Mouse (Mus musculus): ENCODE measurements around the gene Srgap1. TPM values are rescaled to one million over a fixed set of nuclear protein-coding genes. Genes with fewer than 3 reads are reported as not detected.

Gene Srgap1
- total RNA-seq, 4 experiments from 2014 or later, result 9.1 to 13.0 (median 10.6) TPM

DNA sequence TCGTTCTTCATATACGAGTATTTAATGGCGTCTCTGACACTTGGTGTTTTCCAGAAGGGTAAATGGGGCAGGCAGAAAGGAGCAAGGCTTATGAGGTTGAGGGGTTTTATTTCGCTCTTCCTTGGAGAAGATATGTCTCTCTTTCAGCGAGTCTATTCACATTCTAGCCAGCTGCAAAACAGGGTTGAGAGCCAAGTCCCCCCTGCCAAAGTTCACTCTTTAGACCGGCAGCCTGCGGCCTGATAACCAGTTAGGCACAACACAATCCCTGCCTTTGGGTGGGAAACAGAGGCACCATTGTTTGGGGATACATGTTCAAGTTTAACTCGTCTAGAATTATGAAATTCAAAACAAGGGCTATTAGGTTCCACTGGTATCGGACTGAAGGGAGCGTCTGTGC lies 83.0 kb downstream of the Srgap1 start:
- DNase-seq (ENCODE audit: low spot score in 2 of 2), result peak in 1 of 2 experiments; percentile 25

DNA sequence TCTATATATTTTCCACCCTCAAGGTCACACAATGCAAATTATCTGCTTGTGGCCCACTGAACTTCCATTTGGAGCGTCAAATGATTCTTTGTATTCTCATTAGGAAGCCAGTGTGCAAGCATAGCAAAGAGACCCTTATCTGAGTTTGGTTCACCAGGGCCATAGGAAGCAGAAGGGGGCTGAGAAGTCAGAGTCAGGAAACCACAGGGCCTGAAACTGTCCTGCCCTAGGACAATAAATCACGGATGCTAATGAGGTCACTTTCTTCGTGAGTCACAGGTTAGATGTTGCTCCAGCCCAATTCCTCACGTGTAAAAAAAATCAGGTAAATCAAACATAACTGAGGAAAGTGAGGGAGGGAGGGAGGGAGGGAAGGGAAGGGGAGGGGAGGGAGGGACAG lies 85.1 kb downstream of the Srgap1 start:
- no peak for DNase-seq (ENCODE audit: low spot score in 2 of 2)

DNA sequence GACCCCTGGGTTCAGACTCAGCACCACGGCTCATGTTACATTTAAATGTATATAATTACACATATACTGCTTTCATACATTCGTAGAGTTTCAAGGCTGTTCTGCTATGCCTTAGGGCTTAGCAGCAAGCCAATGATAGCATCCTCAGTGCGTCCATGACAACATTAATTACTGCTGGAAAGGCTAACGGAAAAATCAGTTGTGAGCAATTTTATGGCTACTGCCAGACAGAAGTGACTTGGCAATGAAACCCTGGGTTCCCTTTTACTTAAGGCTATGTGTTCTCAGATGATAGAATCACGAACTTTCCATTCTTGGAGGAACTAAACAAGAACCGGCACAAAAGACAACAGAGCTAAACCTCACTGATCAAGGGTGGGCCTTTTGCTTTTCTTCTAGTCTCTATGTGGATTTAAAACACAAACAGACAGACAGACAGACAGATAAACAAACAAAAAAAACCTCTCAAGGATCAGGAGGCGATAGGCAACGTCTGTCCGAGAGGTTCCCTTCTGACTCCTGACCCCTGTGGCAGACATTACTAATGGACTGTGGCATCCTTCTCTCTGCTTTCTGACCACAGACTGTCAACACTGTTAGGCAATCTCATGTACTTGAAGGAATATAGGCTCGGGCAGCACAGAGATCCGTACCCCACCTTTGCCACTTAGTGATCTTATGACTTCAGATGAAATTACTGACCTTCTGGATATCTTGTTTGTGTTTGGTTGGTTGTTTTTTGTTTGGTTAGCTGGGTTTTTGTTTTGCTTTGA lies 85.8 kb downstream of the Srgap1 start:
- DNase-seq (ENCODE audit: low spot score in 2 of 2), result no peak

DNA sequence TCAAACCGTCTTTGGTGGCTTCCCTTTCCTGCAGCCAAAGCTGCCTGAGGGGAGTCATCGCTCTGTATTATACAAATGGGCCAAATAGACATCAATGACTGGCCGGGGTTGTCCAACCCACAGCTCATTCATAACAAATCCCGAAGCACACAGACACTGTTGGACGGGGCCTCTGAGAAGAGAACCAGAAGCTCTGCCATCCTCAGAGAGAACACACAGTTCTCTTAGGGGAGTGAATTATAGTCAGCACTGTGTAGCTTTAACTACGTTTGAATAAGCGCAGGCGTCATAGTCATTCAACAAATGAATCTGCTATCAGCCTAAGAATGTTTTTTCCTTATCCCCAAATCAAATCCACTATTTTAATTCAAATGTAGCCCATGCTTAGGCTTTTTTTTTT lies 88.4 kb downstream of the Srgap1 start:
- peak in 1 of 2 experiments; percentile 20 for DNase-seq (ENCODE audit: low spot score in 2 of 2)

DNA sequence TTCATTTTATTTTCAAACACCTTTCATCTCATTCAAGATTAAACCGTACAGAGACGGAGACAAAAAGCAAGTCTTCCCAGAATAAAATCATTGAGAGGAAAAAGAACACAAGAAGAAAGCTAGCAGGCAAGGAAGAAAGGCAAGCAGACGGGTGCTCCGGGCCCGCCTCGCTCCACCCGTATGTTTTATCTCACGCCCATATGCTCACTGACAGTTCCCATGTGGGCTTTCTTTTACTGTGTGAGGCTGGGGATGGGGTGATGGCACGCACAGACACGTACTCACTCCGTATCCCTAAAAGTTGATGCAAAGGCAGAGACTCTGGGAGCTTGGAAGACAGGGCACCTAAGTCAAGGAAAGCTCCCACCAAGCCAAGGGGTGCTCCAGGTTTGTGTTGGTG lies 90.6 kb downstream of the Srgap1 start:
- peak; percentile 67 to 78 for DNase-seq (ENCODE audit: low spot score in 2 of 2)

DNA sequence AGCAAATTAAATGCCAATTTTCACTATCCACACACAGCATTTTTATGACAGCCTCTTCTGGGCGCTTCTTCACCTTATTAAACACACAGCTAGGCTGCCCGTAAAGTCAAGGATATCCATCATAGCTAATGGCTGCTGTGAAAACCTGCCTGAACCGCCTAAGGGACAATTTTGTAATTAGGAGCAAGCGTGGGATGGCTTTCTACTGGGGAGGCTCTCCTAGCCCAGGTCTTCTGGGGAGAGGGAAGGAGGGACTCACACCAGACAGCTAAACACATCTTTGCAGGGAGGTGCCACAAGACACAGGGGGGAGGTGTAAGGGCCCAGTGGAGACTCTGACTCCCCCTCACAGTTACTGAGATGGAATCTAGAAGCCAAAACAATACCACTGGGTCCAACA lies 91.4 kb downstream of the Srgap1 start:
- DNase-seq (ENCODE audit: low spot score in 2 of 2), result no peak

DNA sequence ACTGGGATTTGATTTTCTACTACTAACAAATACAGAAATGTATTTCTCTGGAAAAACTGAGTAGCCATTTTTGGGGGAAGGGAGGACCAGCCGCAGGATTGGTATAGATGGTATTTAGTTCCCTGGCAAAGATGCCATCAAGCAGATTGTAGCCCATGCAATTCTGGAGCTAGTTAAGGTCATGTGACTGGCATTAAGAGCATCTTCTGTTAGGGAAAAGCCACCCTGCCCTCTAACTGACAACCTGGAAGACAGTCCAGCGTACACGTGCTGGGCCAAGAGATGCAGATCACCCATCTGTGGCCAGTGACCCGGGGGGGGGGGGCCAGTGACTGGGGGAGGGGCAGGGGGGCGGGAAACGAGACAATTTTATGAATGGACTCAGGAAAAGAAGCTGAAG lies 92.2 kb downstream of the Srgap1 start:
- no peak for DNase-seq (ENCODE audit: low spot score in 2 of 2)

DNA sequence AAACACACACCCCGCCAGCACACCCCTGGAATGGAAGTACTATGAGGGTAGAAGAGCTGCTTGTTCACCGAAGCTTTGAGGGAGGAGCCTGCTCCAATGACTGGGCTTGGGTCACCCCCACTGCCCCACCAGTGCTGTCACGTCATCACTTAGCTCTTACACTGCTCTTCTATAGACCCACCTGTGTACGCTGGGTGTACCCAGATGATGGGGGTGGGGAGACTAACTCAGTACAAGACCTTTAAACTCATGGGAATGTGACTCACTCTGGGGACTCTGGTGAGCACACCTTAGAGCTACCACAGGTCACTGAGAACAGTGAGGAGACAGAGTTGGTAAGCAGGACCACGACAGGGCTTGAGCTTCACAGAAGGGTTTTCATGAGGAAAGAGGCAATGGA lies 94.1 kb downstream of the Srgap1 start:
- DNase-seq (ENCODE audit: low spot score in 2 of 2), result no peak

DNA sequence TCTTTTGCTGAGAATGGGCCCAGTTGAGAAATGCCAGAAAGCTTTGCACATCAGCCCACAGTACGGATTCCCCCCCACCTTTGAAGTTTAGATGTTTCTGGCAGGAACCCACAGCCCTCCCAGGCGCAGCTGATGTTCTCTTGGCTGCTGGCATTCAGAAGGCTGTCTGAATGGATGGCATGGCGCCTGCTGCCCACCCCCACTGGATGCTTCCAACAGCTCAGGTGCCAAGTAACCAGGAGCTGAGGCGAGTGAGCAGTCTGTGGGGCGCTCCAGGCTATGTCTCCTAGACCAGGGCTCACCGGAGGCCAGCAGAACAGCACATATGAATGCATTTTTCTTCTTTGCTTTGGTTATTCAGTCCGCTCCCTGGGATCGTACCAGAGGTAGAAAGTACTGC lies 100.9 kb downstream of the Srgap1 start:
- DNase-seq (ENCODE audit: low spot score in 2 of 2), result peak; percentile 75 to 80

DNA sequence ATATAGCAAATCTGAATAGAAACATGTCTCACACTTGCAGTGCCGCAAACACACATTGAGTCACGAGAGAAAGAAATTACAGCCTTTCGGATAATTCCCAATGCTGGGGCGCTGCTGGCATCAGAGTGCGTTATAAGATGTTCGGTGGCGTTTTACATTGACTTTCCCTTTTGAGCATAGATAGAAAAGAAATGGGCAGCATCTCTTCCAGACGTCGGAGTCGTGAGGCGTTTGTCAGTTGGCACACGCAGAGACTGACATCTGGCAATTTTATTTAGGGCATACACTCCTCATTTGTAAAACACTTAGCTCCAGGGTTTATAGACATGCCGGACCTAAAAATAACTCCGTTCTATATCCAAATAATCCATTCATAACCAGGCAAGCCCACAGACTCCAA lies 115.2 kb downstream of the Srgap1 start:
- no peak for DNase-seq (ENCODE audit: low spot score in 2 of 2)

DNA sequence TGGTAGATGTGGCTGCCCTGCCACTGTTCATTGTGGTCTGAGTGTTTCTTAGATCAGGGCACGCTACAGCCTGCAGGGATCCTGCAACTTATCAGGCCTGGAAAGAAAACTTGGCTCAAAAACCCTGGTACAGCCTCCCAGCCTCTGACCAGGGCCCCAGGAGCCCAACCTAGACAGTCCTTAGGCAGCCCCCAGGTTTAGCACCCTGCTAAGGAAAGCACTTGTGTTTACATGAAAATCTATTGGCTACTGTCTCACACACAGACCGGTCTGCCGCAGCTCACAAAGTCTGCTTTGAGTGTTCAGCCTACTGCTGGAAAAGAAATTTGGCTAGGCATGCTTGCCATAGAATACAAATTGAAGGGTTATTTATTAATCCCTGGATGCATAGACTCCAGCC lies 121.0 kb downstream of the Srgap1 start:
- DNase-seq (ENCODE audit: low spot score in 2 of 2), result no peak

DNA sequence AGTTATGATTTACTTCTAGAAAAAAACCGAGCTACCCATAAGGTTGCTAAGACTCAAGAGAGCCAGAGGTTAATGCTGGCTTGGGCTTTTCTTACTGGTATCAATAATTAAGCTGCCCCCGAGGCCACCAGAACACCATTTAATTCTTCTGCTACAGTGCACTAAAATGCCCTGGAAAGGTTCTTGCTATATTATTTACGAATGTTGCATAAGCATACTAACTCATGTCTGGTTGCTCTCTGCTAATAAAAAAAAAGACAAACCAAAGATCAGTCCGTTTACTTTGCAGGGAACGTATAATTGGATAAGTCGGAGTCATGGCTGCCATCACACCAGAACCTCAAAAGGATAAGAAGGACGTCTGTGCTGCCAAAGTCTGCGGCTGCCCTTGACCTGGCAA lies 128.1 kb downstream of the Srgap1 start:
- DNase-seq (ENCODE audit: low spot score in 2 of 2), result no peak

DNA sequence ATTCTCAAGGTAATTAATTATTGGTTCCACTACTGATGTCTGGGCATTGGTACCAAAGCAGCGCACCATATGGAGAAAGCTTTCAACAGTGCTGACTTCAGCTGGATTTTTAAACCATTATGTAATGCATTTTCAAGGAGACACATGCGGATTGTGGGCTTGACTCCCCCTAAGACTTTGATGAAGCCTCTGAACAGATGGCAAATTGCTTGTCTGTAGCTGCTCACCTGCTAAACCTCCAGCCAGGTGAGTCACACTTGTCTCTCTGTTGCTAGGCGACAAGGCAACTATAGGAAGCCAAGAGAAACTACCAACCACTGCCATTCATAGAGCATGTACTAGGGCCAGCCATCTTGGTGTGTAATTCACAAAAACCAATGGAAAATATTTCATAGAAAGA lies 128.5 kb downstream of the Srgap1 start:
- peak in 1 of 2 experiments; percentile 23 for DNase-seq (ENCODE audit: low spot score in 2 of 2)

DNA sequence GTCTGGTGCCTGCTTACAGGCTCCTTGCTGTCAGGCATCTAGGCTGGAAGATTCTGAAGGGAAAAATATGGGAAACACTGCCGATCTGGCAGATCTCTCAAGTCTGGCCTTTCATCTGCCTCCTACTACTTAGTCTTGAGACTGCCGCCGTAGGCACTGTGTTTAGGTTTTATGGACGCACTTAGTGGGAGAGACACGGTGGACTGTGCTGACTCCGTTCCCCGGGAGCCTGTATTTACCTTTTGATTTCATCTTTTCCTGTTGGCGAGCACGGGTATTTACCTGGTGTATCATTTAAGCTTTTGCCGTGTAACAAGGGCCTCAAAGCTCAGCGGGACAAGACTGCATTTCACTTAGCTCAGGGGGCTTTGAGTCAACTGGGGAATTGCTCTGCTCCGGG lies 131.6 kb downstream of the Srgap1 start:
- DNase-seq (ENCODE audit: low spot score in 2 of 2), result no peak

DNA sequence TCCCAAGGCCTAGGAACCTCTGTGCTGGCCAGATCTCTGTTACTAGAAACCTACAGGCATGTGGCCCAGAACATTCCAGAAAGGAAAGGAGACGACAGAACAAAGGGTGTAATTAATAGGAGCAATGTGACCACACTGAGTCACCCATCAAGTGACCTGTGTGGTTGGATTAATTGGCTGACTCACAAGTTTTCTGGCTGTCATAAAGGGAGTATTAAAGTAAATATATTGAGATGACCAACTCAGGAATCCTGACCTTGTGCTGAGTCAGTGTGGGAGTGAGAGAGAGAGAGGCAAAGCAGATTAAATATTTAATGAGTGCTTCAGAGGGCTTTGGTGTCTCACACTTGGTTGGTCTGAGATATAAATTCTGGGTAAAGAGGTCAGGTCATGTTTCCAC lies 143.0 kb downstream of the Srgap1 start:
- no peak for DNase-seq (ENCODE audit: low spot score in 2 of 2)

DNA sequence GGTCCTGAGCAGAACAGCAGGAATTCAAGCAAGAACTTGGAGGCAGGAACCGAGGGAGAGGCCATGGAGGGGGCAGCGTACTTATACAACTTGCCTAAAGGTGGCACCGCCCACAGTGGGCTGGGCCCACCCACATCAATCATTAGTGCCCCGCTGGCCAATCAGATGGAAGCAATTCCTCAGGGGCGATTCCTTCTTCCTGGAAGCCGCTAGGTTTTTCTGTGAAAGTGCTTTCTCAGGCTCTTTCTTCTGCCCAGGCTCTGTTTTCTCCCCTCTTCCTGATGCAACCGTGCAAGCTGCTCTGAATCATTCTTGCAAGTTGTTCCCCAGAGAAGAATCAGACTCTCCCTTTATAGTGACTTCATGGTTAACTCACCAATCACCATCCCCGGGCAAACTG lies 144.5 kb downstream of the Srgap1 start:
- no peak for DNase-seq (ENCODE audit: low spot score in 2 of 2)

DNA sequence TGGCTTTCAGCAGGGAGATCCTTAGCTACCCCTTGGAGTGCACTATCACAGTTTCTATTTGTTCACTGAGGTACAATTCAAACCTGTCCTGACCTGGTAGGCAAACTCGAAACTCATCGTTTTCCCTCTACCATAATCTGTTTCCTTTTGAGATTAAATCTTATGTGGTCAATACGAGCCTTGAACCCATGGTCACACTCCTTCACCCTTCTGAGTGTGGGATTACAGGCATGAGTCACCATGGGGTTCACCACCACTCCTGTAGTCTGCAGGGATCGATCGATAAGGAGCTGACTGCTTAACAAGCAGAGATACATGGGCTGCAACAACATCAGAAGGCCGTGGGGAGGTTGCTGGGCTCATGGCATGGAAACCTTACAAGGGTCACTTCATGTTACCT lies 146.3 kb downstream of the Srgap1 start:
- DNase-seq (ENCODE audit: low spot score in 2 of 2), result no peak

DNA sequence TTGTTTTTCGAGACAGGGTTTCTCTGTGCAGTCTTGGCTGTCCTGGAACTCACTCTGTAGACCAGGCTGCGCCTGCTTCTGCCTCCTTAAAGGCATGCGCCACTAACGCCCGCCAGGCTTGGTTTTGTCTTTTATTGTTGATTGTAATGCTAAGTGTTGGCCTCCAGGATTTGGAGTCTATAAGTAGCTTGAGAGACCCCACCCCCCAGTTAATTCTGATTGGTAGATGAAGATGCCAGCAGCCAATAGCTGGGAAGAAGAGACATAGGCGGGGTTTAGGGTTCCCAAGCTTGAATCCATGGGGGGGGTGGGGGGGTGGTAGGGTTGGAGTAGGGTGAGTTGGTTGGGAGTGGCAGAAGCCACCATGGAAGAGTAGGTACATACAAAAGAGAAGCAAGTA lies 147.4 kb downstream of the Srgap1 start:
- no peak for DNase-seq (ENCODE audit: low spot score in 2 of 2)

DNA sequence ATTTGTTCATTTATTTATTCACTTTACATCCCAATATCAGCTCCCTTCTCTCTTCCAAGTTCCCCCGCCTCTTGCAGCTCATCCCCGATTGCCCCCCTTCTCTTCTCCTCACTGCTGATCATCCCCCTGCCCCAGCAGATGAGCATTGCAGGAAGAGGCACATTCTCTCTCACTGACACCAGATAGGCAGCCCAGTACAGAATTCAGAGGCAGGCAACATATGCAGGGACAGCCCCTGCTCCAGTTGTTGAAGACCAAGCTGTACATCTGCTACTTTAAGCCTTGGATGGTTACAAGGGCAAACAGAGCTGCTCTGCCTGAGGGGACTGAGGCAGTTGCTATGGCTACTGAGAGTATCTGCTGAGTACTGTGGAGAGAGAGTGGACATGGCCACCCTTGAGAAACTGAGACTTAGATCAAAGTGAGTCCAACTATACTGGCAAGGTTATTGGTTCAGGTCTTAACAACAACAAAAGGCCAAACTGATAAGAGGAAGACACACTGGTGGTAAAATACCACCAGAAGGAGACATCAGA lies 149.2 kb downstream of the Srgap1 start:
- no peak for DNase-seq (ENCODE audit: low spot score in 2 of 2)

DNA sequence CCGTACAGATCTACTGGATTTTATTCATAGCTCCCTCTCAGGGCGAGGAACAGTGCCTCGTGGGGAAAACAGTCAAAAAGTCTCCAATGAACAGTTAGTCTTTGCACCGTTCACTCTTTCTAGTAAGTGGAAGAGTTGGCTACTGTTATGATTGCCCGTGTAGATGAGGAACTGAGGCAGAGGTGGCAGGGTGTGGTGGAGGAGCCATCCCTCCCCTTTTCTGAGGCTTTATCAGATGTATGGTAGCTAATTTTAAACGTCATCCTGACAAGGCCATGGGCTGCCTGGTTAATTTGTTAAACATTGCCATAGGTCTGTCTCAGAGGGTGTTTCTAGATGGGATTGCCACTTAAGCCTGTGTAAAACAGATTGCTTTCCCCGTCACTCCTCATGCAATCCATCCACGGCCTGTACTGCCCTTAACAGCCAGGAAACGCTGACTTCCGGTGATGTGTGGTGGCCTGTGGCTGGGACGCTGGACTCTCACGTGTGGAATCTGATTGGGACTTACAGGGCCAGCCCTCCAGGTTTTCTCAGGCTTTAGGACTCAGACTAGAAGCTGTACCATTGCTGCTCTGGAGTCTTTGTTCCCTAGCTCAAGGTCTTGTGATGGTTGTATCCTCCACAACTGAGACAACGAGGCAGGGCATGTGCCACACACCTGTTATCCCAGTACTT lies 155.6 kb downstream of the Srgap1 start:
- DNase-seq (ENCODE audit: low spot score in 2 of 2), result no peak

DNA sequence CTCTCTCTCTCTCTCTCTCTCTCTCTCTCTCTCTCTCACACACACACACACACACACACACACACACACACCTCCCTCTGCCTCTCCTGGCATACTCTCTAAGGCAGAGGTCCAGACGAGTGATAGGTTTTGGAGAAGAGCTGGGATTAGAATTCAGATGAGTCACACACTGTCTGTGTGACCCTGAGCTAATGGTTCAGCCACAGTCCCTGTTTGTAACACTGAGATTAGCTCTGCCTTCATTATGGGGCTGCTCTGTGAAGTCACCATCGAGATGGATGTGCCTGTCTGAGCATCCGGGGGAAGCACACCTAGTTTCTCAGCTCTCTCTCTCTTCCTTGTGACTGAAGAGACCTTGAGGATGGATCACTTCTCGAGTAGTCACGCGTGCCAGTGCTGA lies 157.1 kb downstream of the Srgap1 start:
- no peak for DNase-seq (ENCODE audit: low spot score in 2 of 2)

DNA sequence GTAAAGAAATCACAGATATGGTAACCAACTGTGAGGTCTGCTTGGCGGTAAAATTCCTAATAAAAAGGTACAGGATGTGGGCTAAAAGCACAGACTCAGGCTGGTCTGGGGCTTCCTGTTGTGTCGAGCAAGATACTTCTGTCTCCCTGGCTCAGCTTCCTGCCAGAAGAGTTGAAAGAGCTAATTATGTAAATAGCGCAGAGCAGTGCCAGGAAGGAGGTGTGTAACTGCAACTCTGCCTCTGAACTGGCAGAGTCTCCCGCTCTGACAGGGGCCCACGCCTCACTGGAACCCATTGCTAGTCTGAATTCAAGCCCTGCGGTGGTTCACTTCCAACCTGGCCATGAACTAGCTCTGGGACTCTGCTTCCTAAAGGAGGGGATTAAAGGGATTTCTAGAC lies 160.3 kb downstream of the Srgap1 start:
- DNase-seq (ENCODE audit: low spot score in 2 of 2), result peak; percentile 11 to 18

All from layer of hippocampus, adult 8-10 months (tissue).